Mouse (Mus musculus) forebrain, embryonic 11.5 days (tissue): ENCODE results near the gene Foxo3. TPM values are rescaled to one million over a fixed set of nuclear protein-coding genes. Genes with fewer than 3 reads are reported as not detected.

Source experiments
- ATAC-seq: fragments of 200-750 bp; cut with Nextera tagmentation; replicated peaks from 2 replicates; pipeline ENCODE4 v1.8.0; 2017; ENCODE audit warnings: moderate TSS enrichment; ENCODE audit not compliant: low FRiP score
- DNase-seq: peaks from one replicate; pipeline ENCODE4 v3.0.0-alpha.2; 2017; ENCODE audit warnings: low spot score
- H3K27ac ChIP-seq: fragments of 300-500 bp; sonication (generic); 2 replicates; pipeline ENCODE4 v1.5.1; 2014; ENCODE audit warnings: low read depth, low read length
- H3K27me3 ChIP-seq: fragments of 300-500 bp; sonication (generic); 2 replicates; pipeline ENCODE4 v1.6.1; 2014; ENCODE audit warnings: mild to moderate bottlenecking, low read length, mixed read lengths; ENCODE audit not compliant: control insufficient read depth, insufficient read depth
- H3K36me3 ChIP-seq: fragments of 300-500 bp; sonication (generic); 2 replicates; pipeline ENCODE4 v1.6.1; 2014; ENCODE audit warnings: mild to moderate bottlenecking, low read length, moderate library complexity, mixed read lengths; ENCODE audit not compliant: control insufficient read depth, insufficient read depth
- H3K4me1 ChIP-seq: fragments of 300-500 bp; sonication (generic); replicated peaks from 2 replicates; pipeline ENCODE4 v1.6.1; 2014; ENCODE audit warnings: low read length, mixed read lengths; ENCODE audit not compliant: control insufficient read depth, insufficient read depth
- H3K4me2 ChIP-seq: fragments of 300-500 bp; sonication (generic); 2 replicates; pipeline ENCODE4 v1.6.1; 2014; ENCODE audit warnings: low read depth, mild to moderate bottlenecking, low read length, moderate library complexity, mixed read lengths; ENCODE audit not compliant: severe bottlenecking
- H3K4me3 ChIP-seq: fragments of 300-500 bp; sonication (generic); 2 replicates; pipeline ENCODE4 v1.5.1; 2014; ENCODE audit warnings: low read depth, low read length
- H3K9ac ChIP-seq: fragments of 300-500 bp; sonication (generic); 2 replicates; pipeline ENCODE4 v1.6.1; 2014; ENCODE audit warnings: low read length
- H3K9me3 ChIP-seq: fragments of 300-500 bp; sonication (generic); 2 replicates; pipeline ENCODE4 v1.6.1; 2016; ENCODE audit warnings: low read length, mixed read lengths; ENCODE audit not compliant: control insufficient read depth
- WGBS: fragments of 180-500 bp; shearing (Covaris S2); extraction: QIAGEN DNeasy Blood & Tissue Kit; methylation state at CpG from one replicate; pipeline ENCODE4 v1.1.7; 2014; 5-methylcytosine and 5-hydroxymethylcytosine counted together
- polyA plus RNA-seq: library from polyadenylated mRNA; unstranded; fragments of >200 nt; fragmentation: Nextera tagmentation; extraction: Ambion mirVana; gene quantifications from 2 replicates; pipeline ENCODE4 v1.2.1, GENCODE M21; 2014

Foxo3 gene
- polyA plus RNA-seq, 1 experiment from 2014 or later, result 4.2 TPM

GRCm38 (mm10) chr10:42291360-42291759, 14.8 kb upstream of the Foxo3 start:
- Histone ChIP-seq H3K27ac (no peak overlapping the region), H3K4me2 (no peak overlapping the region), H3K27me3 (no peaks in the 10 kb centered on the region), H3K4me1 (no peaks in the 10 kb centered on the region), H3K36me3 (no peaks in the 10 kb centered on the region), H3K9me3 (no peaks in the 10 kb centered on the region), H3K4me3 (no peak overlapping the region), H3K9ac (no peak overlapping the region)
- peak; percentile 68 for DNase-seq
- WGBS, result 62% methylated on average over 5 of the region's 5 CpGs
- no peak for ATAC-seq

DNA sequence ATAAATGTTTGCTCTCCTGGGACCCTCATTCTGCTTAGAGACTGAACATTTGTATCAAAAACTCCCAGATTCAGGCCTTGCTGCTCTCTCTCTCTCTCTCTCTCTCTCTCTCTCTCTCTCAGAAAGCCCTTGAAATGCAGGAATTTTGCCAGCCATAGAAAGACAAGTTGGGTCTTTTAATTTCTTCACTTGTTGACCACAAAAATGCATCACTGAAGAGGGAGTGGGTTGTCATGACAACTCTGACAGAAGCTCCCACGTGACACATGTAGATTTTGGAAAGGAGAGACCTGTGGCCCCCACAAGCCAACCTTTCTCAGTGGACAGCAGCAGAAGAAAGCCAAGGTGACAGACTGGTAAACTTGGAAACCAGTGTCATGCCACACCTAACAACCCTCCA, 11.1 kb upstream of the Foxo3 start:
- no peak overlapping the region for H3K4me3 ChIP-seq
- no peaks in the 10 kb centered on the region for H3K36me3 ChIP-seq
- ATAC-seq, result no peak
- no peak overlapping the region for H3K9ac ChIP-seq
- no peaks in the 10 kb centered on the region for H3K27me3 ChIP-seq
- no peak overlapping the region for H3K27ac ChIP-seq
- H3K4me1 ChIP-seq, result no peaks in the 10 kb centered on the region
- no peak overlapping the region for H3K4me2 ChIP-seq
- no peak for DNase-seq
- H3K9me3 ChIP-seq, result no peaks in the 10 kb centered on the region; the same call in 1 of the 2 replicates
- WGBS, result 63% methylated on average over 1 of the region's 1 CpGs

GRCm38 (mm10) chr10:42278307-42278850, 1.8 kb upstream of the Foxo3 start:
- peaks cover 20% of the 10 kb centered on the region for H3K4me1 ChIP-seq
- peaks cover 14% of the 10 kb centered on the region for H3K27me3 ChIP-seq
- peak overlapping the region; percentile 63 for H3K9ac ChIP-seq
- H3K9me3 ChIP-seq, result no peaks in the 10 kb centered on the region
- 2% methylated on average over 38 of the region's 38 CpGs for WGBS
- ATAC-seq (0 out of 2 replicates have a peak, but pooled peaks have one; percentile 0), DNase-seq (no peak)
- peak overlapping the region; percentile 77 for H3K4me3 ChIP-seq
- peak overlapping the region; percentile 99 for H3K4me2 ChIP-seq
- H3K27ac ChIP-seq, result no peak overlapping the region
- no peaks in the 10 kb centered on the region for H3K36me3 ChIP-seq

- peaks cover 21% of the 10 kb centered on the region for H3K4me1 ChIP-seq
- WGBS, result under 1% methylated on average over 78 of the region's 78 CpGs
- peak overlapping the region; percentile 99 for H3K4me2 ChIP-seq
- H3K27me3 ChIP-seq, result peaks cover 16% of the 10 kb centered on the region
- peak overlapping the region; percentile 94 for H3K27ac ChIP-seq
- no peaks in the 10 kb centered on the region for H3K36me3 ChIP-seq
- H3K9me3 ChIP-seq, result no peaks in the 10 kb centered on the region
- DNase-seq (peak; percentile 98), ATAC-seq (peak; percentile 92)
- H3K9ac ChIP-seq, result peak overlapping the region; percentile 72
- peak overlapping the region; percentile 77 for H3K4me3 ChIP-seq
These were observed 1.1 kb upstream of the Foxo3 start for GRCm38 (mm10) chr10:42277476-42278306.

DNA sequence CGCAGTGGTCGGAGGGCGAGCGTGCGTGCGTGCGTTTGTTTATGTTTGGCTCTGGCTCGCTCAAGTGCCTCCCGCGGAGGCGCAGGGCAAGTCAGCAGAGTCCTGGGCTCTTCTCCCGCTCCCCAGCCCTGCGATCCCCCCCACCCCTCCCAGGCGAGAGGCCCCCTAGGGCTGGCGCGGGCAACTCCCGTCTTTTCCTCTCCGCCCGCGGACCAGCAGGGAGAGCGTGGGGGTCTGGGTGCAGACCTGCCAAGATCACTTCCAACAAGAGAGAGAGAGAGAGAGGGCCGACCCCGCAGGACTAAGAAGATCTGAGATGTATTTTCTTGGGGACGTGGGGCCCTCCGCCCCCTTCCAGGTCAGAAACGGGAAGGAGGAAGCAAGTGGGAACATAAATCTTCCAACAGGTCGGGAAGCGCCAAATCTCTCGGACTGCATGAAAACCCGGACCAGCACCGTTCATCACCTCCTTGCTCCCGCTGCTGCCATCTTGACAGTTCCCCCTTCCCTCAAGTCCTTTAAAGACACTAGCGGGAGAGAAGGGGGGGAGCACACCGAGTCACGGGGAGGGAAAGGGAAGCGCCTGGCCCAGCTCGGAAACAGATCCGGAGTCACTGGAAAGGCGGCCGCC, 569 bp downstream of the Foxo3 start:
- WGBS, result under 1% methylated on average over 28 of the region's 40 CpGs
- no peak for ATAC-seq

GRCm38 (mm10) chr10:42275401-42275870, 1.1 kb downstream of the Foxo3 start:
- no peaks in the 10 kb centered on the region for H3K36me3 ChIP-seq
- under 1% methylated on average over 44 of the region's 54 CpGs for WGBS
- peak; percentile 79 for DNase-seq

More for the DNA sequence above, 569 bp downstream of the Foxo3 start:
- peaks cover 16% of the 10 kb centered on the region for H3K27me3 ChIP-seq
- H3K4me3 ChIP-seq, result peak overlapping the region; percentile 77
- peaks cover 23% of the 10 kb centered on the region for H3K4me1 ChIP-seq
- H3K27ac ChIP-seq, result peak overlapping the region; percentile 70
- no peaks in the 10 kb centered on the region for H3K9me3 ChIP-seq
- H3K36me3 ChIP-seq, result no peaks in the 10 kb centered on the region
- peak overlapping the region; percentile 99 for H3K4me2 ChIP-seq
- peak; percentile 78 for DNase-seq
- peak overlapping the region; percentile 72 for H3K9ac ChIP-seq

GRCm38 (mm10) chr10:42274712-42275400, 1.7 kb downstream of the Foxo3 start:
- Histone ChIP-seq H3K4me2 (peak overlapping the region; percentile 99), H3K4me1 (peaks cover 23% of the 10 kb centered on the region), H3K9me3 (no peaks in the 10 kb centered on the region), H3K27ac (no peak overlapping the region), H3K36me3 (no peaks in the 10 kb centered on the region), H3K27me3 (peaks cover 16% of the 10 kb centered on the region), H3K4me3 (peak overlapping the region; percentile 77), H3K9ac (peak overlapping the region; percentile 72)
- ATAC-seq (no peak), DNase-seq (peak; percentile 76)
- under 1% methylated on average over 65 of the region's 65 CpGs for WGBS

More at GRCm38 (mm10) chr10:42275401-42275870, 1.1 kb downstream of the Foxo3 start:
- ATAC-seq, result no peak
- Histone ChIP-seq H3K27me3 (peaks cover 16% of the 10 kb centered on the region), H3K27ac (no peak overlapping the region), H3K9ac (peak overlapping the region; percentile 72), H3K4me3 (peak overlapping the region; percentile 77), H3K4me2 (peak overlapping the region; percentile 99), H3K4me1 (peaks cover 23% of the 10 kb centered on the region), H3K9me3 (no peaks in the 10 kb centered on the region)
